Mouse (Mus musculus) lung, postnatal 25 days (tissue): Measurements from ENCODE around the gene Itgb5.

Source experiments
- DNase-seq: peaks from one replicate; pipeline ENCODE4 v3.0.0; 2022; ENCODE audit warnings: low spot score

Itgb5 gene

GRCm38 (mm10) chr16:33832728-33833428 is 3.4 kb downstream of the Itgb5 start:
- DNase-seq = peak; percentile 18

- DNase-seq = no peak
These were observed 3.9 kb downstream of the Itgb5 start for GRCm38 (mm10) chr16:33833429-33833753.

DNA sequence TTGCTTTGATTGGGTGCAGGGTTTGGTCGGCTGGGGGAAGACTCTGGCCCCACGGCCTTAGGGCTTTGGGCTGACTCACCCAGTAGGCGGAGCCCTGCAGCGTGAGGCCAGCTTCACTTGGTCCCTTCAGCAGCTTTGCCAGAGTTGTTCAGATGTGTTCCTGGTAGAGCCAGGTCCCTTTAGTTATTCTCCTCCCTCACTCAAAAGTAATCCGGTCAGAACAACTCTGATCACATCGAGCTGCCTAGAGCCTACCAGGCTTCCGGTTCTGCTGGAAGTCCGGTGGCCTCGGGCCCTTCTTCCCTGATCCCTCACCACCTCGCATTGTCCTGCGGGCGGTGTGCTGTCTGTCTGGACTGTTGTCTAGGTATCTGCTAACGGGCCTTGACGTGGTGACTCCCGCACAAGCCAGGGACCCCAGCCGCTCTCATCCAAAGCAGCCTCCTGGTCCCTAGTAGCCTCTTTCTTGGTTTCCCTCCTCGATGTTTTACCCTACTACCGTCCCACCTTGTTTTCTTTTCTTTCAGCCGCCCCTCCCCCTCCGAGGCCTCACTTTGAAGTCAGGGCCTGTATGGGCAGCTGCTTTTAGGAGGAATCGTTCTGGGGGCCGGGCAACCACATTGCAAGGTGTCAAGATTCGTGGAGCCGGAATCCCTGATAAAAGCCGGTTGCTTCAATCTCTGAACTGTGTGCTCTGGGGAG is 4.5 kb downstream of the Itgb5 start:
- DNase-seq = peak; percentile 51

DNA sequence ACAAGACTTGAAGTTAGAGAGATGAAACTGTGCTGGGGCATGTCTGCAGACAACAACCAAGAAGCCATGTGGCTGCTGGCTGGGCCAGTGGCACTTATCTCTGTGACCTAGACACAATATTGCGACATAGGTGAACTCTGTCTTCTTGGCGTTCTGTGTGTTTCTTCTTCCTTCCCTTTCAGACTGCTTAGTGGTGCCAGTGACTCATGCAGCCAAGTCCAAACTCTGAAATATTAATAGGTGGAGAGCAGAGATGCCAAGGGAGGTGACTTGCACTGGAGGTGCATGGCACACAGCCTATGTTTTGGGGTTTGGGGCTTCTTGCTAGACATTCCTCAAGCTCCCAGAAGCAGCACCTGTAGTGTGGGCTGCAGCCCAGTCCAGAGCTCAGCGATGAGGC is 7.2 kb downstream of the Itgb5 start:
- DNase-seq = peak; percentile 36

GRCm38 (mm10) chr16:33837191-33837590 is 7.7 kb downstream of the Itgb5 start:
- no peak for DNase-seq

DNA sequence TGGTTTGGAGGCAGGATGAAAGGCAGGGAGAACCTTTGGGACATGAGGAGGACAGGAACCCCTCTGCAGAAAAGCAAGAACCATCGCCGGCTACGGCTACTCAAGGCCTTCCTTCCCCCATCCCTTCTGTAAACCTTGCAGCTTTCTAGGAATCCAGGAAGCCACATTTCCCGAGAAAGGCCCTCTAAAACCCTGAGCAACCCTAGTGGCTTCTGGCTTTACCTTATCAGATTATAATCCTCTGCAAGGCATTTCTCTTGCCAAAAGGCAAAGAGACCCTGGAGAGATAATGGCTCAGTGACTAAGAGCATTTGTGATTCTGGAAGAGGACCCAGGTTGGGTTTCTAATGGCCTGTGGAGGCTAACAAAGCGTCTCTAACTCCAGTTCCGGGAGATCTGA is 11.2 kb downstream of the Itgb5 start:
- DNase-seq = no peak

- no peak for DNase-seq
These were observed 12.8 kb downstream of the Itgb5 start for GRCm38 (mm10) chr16:33842081-33842880.

- DNase-seq = no peak
These were observed 14.7 kb downstream of the Itgb5 start for GRCm38 (mm10) chr16:33844150-33844611.

- no peak for DNase-seq
These were observed 15.4 kb downstream of the Itgb5 start for GRCm38 (mm10) chr16:33844866-33845265.

- DNase-seq = no peak
These were observed 23.8 kb downstream of the Itgb5 start for GRCm38 (mm10) chr16:33853271-33853670.

- DNase-seq = no peak
These were observed 29.3 kb downstream of the Itgb5 start for GRCm38 (mm10) chr16:33858766-33859165.

DNA sequence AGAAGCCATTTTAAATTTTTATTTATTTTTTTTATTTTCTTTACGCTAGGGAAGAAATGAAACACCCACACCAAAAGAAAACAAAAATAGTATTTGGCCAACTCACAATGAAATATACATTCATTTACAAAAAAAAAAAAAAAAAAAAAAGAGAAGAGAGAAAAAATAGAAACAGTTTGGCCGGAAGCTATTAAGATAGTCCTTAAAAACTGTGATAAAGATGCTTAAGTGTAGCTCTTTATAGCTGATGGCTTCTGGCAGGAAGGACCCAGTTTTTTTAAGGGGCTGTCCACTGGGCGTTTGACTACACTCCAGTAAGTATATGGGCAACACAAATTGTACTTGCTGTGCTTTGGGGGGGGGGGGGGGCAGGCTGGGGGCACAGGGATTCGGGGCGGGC is 29.9 kb downstream of the Itgb5 start:
- DNase-seq = no peak

GRCm38 (mm10) chr16:33859988-33860700 is 30.7 kb downstream of the Itgb5 start:
- peak; percentile 28 for DNase-seq

GRCm38 (mm10) chr16:33862406-33862805 is 32.9 kb downstream of the Itgb5 start:
- no peak for DNase-seq

- DNase-seq = no peak
These were observed 33.8 kb downstream of the Itgb5 start for GRCm38 (mm10) chr16:33863208-33863751.

- no peak for DNase-seq
These were observed 40.8 kb downstream of the Itgb5 start for GRCm38 (mm10) chr16:33870224-33870785.

DNA sequence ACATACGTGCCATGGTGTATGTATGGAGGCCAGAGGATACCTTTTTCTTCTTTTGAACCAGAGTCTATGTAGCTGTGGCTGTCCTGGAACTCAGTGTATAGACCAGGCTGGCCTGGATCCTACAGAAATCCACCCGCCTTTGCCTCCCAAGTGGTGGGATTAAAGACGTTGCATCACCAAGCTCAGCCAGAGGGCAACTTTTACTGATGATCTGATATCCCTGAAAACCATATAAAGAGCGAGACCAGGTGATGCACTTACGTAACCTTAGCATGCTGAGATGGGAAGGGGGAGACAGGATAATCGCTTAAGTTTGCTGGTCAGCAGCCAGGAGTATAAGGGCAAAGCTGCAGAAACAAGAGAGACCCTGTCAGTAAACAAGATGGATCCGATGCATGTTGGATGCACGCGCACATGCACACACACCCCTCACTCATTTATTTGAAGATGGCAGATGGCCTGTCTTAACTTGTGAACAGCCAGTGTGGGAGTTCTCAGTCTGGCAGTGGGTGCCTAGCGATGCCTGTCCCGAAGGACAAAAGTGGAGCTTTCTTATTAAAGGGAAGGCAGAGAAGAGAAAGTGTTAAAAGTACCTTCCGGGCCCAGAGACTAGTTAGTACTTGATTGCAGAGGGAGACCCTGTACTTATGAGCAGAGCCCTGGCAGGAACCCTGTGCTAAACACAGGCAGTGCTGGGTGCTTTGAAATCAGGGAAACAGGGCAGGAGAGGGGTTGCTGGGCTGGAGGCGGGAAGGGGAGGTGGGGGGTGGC is 41.7 kb downstream of the Itgb5 start:
- DNase-seq = no peak

DNA sequence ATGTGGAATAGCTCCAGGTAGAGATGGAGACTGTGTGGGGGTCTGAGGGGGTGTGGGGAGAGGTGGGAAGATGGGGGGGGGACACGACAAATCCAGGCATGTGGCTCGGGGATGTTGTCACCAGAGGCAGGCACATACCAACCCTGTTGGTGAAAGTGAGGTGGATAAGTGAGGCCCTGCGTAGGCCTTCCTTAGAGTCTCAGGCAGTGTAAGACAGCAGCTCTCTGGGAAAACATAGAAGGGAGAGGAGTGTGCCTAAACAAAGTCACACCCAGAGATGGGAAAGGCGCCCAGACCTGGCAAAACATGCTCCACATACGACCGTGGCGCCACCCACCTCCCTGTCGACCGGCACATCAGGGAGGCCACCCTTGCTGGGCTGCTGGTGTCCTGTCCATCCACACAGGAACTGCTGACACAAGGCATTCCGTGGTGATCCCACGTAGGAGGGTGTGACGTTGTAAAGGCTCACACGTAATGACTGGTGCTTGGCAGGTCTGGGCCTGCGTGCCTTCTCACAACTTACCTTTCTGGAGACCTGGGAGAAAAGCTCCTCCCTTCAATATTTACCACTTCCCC is 42.5 kb downstream of the Itgb5 start:
- no peak for DNase-seq

DNA sequence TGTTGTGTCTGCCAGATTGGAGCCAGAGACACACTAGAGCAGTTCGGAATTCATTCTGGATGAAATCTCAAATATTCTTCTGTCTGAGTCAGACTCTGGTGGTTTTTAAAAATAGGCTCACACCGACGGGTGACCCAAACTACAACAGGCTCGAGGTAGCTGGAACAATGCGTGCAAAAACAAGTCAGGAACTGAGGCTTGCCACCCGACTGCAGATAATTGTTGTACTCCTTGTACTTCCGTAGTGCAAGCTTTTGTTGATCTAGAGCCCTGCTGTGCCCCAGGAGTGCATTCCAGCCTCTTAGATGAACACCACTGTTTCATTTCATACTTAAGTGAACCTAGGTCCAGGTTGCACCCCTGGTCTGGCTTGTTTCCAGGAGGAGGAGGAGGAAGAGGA is 43.8 kb downstream of the Itgb5 start:
- no peak for DNase-seq

- DNase-seq = peak; percentile 41
These were observed 48.7 kb downstream of the Itgb5 start for GRCm38 (mm10) chr16:33878041-33878783.
